Mouse (Mus musculus) erythroid progenitor cell, adult 5-6 weeks (primary cell): ENCODE results near the gene Glipr1. TPM values are rescaled to one million over a fixed set of nuclear protein-coding genes. Genes with fewer than 3 reads are reported as not detected.
"Not testable (repeated sequence)": the region's sequence is repeated elsewhere in the genome, so short reads cannot be mapped to it uniquely, and the experiment has no call there.

ENCODE experiments used
- ATAC-seq: replicated peaks from 2 replicates; pipeline ENCODE4 v1.8.0; 2016; ENCODE audit warnings: moderate number of reproducible peaks, mild to moderate bottlenecking, moderate TSS enrichment, inconsistent platforms; ENCODE audit not compliant: poor library complexity, low FRiP score, severe bottlenecking
- total RNA-seq, 2 experiments: library from RNA; stranded (forward) in 1 of 2; stranded (reverse) in 1 of 2; fragments of 150-400 nt in 1 of 2; fragments of 186-747, 209-891 nt in 1 of 2; gene quantifications; 2 replicates each; pipeline versions ENCODE4 v1.2.3 to v1.2.4; 2015 to 2017; ENCODE audit warnings: low replicate concordance in 2 of 2

Gene Glipr1
- total RNA-seq (2015; ENCODE audit: low replicate concordance) (62.5 and 76.0 TPM in 2 replicates), total RNA-seq (2017; ENCODE audit: low replicate concordance) (16.2 and 16.6 TPM in 2 replicates)

DNA sequence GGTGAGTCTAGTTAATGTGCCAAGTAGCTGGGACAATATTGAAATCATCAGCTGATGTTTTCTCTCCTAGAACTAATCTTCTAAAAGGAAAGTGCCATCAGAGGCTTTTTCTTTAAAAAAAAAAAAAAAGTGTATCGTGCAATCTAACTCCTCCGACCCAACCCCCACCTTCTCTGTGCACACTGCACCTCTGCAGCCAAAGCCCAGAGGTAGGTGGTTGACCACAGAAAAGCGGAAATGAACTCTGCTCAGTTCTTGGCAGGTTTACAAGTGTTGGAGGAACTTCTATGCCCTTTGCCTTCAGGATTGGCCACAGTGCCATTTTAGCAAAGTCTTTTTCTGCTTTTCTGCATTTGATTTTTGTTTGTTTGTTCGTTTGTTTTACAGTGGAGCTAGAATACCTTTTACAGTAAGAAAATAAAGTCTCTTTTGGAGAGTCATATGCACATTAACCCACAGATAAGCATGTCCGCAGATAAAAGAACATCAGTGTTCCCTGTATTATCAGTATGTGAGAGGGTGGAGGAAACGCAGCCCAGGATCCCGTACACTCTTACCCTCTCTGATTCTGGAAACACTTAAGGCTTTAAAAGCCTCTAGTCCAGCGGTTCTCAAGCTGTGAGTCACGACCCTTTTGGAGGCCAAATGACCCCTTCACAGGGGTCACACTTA lies at the start of gene Glipr1:
Gene Glipr1, minus strand, starts transcription at position 88 of the 672 bp plus-strand sequence.
- ATAC-seq: peak; percentile 62

DNA sequence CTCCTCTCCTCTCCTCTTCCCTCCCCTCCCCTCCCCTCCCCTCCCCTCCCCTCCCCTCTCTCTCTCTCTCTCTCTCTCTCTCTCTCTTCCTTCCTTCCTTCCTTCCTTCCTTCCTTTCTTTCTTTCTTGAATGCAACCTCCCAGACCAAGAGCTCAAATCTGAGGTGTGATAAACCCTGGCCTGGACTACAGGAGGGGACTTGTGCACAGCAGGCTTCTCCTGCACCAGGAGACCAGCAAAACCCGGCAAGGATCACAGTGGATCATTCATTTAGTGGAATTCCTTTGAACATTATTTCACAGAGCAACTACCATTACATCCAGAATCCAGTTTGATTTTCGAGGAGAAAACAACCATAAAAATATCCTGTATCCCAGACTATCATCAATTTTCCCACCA lies 49.5 kb upstream of the Glipr1 start:
- ATAC-seq: not testable (repeated sequence)

GRCm38 (mm10) chr10:112051220-112051619 lies 48.8 kb upstream of the Glipr1 start:
- ATAC-seq: no peak

- not testable (repeated sequence) for ATAC-seq
These were observed 41.9 kb upstream of the Glipr1 start for GRCm38 (mm10) chr10:112044283-112044682.

GRCm38 (mm10) chr10:112043523-112043922 lies 41.1 kb upstream of the Glipr1 start:
- not testable (repeated sequence) for ATAC-seq

GRCm38 (mm10) chr10:112028689-112029088 lies 26.3 kb upstream of the Glipr1 start:
- ATAC-seq: not testable (repeated sequence)

DNA sequence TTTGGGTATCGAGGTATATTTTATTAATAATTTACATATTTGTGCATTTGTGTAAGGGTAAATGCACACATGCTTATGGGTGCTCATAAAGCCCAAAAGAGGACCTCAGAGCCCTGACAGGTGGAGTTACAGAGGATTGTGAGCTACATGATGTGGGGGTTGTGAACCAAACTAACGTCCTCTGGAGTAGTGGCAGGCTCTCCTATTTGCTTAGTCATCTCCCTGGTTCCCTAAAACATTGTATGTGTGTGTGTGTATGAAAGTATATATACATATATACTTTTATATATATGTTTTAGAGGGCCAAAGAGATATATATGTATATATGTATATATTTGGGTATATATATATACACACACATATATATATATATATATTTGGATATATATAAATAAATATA lies 21.2 kb upstream of the Glipr1 start:
- no peak for ATAC-seq

GRCm38 (mm10) chr10:112009511-112009910 lies 7.1 kb upstream of the Glipr1 start:
- not testable (repeated sequence) for ATAC-seq

- ATAC-seq: 0 out of 2 replicates have a peak, but pooled peaks have one; percentile 31
These were observed 493 bp downstream of the Glipr1 start for GRCm38 (mm10) chr10:112001756-112002520.

DNA sequence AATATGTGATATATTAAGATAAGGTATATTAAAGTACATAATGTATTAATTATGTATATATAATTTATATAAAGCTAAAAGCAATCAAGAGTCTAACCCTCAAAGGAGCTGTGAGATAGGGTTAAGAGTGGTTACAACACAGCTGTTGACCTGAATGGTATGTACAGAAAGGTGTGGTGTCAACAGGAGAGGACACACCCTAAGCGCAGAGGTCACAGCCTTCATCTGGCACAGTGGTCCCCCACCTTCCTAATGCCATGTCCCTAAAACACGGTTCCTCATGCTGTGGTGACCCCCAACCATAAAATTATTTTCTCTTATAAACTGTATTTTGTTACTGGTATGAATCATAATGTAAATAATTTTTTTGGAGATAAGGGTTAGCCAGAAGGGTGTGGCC lies 1.1 kb downstream of the Glipr1 start:
- peak; percentile 43; the same call in 1 of the 2 replicates for ATAC-seq

- no peak for ATAC-seq
These were observed 1.9 kb downstream of the Glipr1 start for GRCm38 (mm10) chr10:112000568-112000967.

DNA sequence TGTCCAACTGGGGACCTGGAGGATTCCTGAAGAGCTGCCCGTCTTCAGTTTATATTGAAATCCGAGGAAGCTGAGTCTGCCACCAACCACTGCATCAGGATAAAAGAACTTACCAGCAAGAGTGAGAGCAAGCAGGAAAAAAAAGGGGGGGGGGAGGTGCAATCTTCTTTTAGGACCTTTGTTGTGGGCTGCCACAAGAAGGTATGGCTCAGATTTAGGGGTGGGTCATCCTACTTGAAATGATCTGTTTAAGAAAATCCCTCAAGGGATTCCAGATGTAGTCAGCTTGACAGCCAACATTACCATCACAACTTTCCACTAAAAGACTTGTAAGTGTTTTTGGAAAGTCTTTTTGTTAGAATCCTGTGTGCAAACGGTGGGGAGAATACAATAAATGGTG lies 2.7 kb downstream of the Glipr1 start:
- ATAC-seq: no peak

GRCm38 (mm10) chr10:111997671-111998070 lies 4.8 kb downstream of the Glipr1 start:
- ATAC-seq: no peak

- ATAC-seq: peak; percentile 48; the same call in 1 of the 2 replicates
These were observed 5.5 kb downstream of the Glipr1 start for GRCm38 (mm10) chr10:111996911-111997347.

DNA sequence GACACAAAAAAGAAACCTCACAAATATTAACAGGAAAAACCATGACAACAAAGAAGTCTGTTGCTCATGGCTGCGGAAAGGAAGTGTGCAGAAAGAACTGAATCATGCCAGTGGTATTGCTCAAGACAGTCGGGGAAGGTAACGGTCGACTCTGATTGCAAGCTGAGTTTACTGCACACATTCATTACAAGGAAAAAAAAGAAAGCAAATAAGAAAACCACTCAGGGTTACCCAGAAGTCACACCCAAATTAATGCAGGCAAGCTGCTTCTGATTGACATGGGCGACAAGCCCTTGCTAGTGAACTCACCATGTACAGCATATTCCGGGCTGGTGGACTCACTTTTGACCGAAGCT lies 5.9 kb downstream of the Glipr1 start:
- 0 out of 2 replicates have a peak, but pooled peaks have one; percentile 35 for ATAC-seq

DNA sequence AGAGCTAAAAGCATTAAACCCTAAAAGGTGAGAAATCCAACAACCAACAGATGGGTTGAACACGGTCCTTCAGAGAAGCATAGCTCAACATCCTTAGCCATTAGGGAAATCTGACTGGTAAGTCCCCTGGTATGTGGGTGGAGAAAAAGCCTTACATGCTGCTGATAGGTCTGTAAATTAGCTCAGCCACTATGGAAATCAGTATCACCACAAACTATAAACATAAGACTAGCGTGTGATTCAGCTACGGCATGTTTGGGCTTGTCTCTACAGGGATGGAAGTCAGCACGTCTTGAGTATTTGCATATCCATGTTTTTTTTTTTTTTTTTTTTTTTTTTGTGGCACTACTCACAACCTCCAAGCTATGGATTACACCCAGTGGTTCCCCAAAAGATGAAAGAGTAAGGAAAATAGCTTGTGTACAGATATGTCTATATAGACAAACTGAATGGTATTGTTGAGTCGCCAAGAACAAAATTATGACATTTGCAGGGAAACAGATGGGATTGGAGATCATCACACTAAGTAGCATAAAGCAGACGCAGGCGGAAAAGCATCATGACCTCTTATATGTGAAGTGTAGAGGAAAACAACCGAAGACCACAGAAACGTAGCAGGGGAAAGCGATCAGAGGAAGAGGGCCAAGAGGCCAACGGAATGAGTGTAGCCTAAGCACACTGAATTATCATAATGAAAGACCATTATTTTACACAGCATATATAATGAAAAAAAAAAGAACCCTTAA lies 6.5 kb downstream of the Glipr1 start:
- no peak for ATAC-seq

- ATAC-seq: no peak
These were observed 16.0 kb downstream of the Glipr1 start for GRCm38 (mm10) chr10:111986453-111986852.

DNA sequence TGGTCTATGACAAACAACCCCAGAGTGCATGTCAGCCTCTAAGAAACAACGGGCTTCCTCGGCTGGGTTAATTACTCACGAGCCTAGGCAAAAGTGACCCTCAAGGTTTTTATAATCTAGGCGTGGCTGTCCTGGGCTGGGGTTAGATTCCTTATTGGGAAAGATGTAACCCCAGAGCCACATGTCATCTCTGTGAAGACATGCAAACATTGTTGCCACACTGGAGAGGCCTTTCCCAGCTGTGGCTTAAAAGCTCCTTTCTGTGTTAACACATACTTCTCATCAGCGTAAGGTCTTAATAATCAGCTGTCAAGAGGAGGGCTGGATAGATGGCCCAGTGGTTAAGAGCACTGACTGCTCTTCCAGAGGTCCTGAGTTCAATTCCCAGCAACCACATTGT lies 19.4 kb downstream of the Glipr1 start:
- no peak for ATAC-seq

DNA sequence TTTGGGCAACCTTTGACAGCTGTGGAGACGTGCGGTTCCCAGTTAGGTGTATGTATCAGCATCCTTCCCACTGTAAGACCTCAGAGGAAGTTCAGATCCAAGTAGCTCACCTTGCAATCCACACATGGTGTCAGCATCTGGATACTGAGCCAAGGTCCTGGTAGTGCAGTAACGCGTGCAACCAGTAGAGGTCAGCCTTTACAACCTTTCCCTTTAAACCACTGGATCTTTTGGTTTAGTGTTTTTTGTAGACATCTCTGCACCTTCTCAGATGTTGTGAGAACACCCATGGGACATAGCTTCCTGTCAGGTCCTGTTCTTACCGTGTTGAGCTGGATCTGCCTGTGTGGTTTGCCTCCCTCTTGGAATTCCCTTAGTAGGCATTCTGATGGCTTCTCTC lies 24.8 kb downstream of the Glipr1 start:
- peak; percentile 36; the same call in 1 of the 2 replicates for ATAC-seq
